Mouse (Mus musculus) megakaryocyte-erythroid progenitor cell, adult 5-6 weeks (primary cell): ENCODE measurements around the gene Negr1. TPM values are rescaled to one million over a fixed set of nuclear protein-coding genes. Genes with fewer than 3 reads are reported as not detected.
"Not testable (repeated sequence)": the region's sequence is repeated elsewhere in the genome, so short reads cannot be mapped to it uniquely, and the experiment has no call there.

Experiments used
- ATAC-seq: replicated peaks from 2 replicates; pipeline ENCODE4 v1.8.0; 2016; ENCODE audit warnings: mild to moderate bottlenecking, inconsistent platforms; ENCODE audit not compliant: severe bottlenecking, poor library complexity, low FRiP score, low TSS enrichment
- total RNA-seq, 2 experiments: library from RNA; stranded (forward) in 1 of 2; stranded (reverse) in 1 of 2; fragments of 200-1000, 215-1000 nt in 1 of 2; fragments of >200 nt in 1 of 2; fragmentation: Nextera tagmentation in 1 of 2; gene quantifications; 2 replicates each; pipeline ENCODE4 v1.2.3; 2014 to 2017

Negr1 gene
- total RNA-seq, 2 experiments from 2014 or later = not detected

DNA sequence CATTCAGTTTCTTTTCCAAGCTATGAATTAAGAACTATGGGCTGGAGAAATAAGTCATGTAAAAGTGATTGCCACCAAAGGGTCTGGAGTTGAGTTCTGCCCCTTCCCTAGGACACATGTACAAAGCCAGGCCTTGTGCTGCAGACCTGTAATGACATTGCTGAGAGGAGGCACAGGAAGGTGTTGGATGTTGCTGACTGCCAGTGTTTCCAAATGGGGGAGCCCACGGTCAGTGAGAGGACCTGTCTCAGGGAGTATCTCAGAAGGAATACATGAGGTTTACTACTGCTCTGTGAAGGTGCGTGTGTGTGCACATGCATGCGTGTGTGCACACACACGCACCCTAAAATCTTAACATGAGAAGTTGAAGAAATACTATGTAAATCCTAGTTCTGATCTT lies 393.5 kb downstream of the Negr1 start:
- ATAC-seq = no peak

- no peak for ATAC-seq
Observed at GRCm38 (mm10) chr3:156958640-156959039, 397.0 kb downstream of the Negr1 start.

DNA sequence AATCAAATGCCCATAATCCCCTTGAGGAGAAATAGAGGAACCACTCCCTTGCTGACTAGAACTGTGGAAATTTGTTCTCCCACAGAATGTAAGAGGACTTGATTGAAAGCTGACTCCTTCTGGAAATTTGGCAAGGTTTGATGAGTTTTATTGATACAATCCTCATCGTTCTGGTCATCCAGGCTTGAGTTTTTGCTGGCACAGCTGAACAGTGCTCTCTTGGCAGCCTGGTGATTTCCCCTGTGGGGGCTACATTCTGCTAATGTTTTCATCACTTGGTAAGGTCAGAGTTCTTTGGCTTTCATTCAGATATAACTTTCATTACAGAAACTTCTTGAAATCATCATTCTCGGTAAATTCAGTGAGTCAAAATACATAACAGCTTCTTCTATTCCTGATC lies 407.2 kb downstream of the Negr1 start:
- ATAC-seq = no peak

- ATAC-seq = no peak
Observed at GRCm38 (mm10) chr3:156971104-156971503, 409.5 kb downstream of the Negr1 start.

DNA sequence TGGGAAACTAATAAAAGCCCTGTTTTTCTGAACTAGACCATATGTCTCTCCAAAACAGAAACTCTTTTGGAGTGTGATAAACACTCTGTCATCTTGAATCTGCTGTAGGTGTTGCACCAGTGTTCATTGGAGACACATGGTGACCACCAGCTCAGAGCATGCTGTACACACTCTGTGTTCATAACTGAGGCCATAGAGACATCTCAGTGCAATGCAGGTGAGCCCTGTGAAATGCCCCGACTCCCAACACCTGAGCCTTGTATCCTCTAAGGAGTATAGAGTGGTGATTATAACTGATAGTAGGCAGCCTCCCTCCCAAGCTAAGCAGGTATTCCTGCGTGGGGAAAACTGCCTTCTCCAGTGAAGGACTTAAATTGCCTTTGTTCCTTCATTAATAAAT lies 415.2 kb downstream of the Negr1 start:
- no peak for ATAC-seq

- ATAC-seq = no peak
Observed at GRCm38 (mm10) chr3:156980042-156980716, 418.6 kb downstream of the Negr1 start.

DNA sequence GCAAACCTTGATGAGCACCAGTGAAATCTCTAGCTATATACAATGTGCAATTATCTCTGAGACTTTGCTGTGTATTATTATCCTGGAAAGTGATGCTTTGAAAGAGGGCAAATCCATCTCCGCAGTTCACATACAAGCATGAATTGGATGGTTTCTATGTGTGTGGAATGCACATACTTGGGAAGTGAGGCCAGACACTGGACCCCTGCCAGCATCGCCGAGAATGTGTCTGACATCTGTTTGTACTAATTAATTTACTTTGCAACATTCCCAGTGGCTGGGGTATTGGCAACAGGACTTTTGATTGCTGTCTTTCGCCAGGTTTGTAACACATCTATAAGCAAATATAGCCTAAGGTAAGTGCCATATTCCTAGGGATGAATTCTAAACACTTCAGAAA lies 420.5 kb downstream of the Negr1 start:
- ATAC-seq = no peak

DNA sequence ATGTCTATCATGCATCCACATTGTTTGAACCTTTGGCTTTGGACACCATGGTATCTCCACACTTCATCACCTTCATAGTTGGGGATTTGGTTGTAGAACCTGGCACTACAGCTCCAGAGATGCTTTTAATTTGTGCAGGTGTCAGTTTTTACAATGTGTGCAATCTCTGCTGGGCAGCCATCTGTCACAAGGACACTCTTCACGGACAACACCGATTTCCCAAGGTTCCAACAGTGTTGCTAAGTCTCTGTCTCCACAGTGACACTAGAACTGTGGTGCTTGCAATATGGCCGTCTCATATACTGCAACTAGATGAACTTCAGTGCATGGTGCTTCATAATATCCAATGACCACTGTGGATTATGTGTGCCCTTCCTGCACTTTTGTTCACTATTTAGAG lies 425.5 kb downstream of the Negr1 start:
- ATAC-seq = no peak

- ATAC-seq = no peak
Observed at GRCm38 (mm10) chr3:156992171-156992570, 430.6 kb downstream of the Negr1 start.

GRCm38 (mm10) chr3:156992811-156993210 lies 431.2 kb downstream of the Negr1 start:
- no peak for ATAC-seq

DNA sequence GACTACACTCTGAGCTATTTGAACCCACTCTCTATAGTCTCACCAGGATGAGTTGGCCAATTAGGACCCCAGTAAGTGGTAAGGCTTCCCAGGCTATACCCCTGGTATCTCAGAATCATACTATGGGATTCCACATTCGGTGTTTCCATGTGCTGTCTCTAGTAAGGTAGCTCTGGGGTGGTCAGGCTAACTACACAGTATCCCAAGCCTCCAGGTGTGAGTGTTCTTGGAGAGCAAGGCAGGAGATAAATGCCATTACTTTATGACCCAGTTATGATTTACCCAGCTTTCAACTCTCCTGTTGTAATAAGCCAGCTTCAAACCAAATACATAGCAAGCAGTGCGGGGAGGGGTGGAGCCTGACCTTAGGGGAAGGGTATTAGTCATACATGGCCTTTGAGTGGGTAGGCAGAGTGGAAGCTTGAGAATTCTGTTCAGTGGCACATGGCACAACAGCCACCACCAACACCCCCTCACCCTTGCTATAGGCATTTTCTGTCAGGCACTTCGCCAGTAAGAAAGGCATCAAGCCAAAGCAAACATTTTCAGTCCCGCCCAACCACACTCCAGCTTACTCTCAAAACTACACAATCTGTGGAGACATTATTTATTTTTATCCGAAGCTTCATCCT lies 437.7 kb downstream of the Negr1 start:
- no peak for ATAC-seq

DNA sequence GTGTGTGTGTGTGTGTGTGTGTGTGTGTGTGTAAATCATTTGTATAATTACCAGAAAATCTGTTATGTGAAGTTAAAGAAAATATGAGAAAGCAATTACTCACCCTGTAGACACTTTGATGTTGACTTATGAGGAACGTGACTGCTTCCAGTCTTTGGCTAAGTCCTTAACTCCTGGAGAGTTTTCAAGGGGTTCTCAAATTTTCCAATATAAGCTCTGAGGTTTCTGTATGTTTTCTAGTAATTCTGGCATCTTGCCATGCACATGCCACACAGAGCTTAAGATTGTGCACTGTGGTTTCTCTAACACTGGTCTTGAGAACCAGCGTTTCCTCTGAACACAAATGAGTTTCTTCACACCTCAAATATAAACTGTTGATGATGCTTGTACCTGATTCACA lies 460.0 kb downstream of the Negr1 start:
- ATAC-seq = no peak

GRCm38 (mm10) chr3:157024580-157024979 lies 463.0 kb downstream of the Negr1 start:
- no peak for ATAC-seq

- ATAC-seq = no peak
Observed at GRCm38 (mm10) chr3:157031513-157032142, 470.0 kb downstream of the Negr1 start.

DNA sequence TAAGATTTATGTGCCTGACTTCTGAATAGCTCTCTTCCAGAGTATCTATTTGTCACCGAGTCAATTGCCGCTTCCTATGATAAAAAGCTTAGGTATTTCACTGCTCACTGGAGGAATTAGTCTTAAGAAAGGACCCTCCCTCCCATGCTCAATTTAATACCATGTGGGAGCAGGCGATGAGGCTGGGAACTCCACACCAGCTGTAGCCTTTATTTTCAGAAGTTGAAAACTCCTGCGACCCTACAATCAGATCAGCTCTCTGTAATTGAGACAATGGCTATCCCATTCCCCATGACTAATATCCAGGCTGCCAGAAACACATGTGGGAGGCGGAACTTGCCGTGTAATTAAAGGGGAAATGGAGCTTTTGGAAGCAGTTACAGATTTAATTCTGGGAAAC lies 474.4 kb downstream of the Negr1 start:
- no peak for ATAC-seq

DNA sequence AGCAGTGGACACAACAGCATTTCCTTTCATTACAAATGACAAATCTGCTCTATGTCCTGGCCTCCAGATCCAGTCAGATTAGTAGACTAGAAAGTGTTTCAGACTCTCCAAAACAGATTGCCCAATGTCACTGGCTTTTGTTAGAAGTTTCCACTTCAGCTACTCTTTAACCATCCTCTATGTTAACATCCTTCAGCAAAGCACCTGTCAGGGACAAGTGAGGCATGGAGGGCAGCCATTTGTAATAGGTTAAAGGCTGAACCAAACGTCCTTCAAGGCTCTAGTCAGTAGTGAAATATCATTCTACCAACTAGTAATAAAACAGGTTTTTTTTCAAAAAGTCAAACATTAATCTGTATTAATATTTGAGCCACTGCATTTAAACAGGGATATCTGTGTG lies 475.0 kb downstream of the Negr1 start:
- ATAC-seq = no peak

- no peak for ATAC-seq
Observed at GRCm38 (mm10) chr3:157040619-157041018, 479.0 kb downstream of the Negr1 start.

DNA sequence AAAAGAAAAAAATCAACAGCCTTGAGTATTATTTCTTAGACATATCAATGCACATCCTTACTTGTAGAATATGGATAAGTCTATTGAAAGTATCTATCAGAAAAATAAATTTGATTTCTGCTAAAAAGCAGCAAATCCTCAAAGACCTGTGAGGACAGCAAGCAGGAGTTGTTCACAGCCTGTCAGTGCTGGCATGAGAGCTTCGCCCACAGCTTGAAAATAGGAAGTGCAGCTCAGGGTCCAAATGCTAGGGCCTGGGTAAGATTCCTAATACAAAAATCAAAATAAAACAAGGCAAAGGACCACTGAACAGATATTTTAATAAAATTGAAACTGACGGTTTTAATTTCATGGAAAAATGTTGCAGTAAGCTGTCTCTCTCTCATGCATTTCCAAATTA lies 483.0 kb downstream of the Negr1 start:
- no peak for ATAC-seq

- not testable (repeated sequence) for ATAC-seq
Observed at GRCm38 (mm10) chr3:157064438-157064837, 502.8 kb downstream of the Negr1 start.

DNA sequence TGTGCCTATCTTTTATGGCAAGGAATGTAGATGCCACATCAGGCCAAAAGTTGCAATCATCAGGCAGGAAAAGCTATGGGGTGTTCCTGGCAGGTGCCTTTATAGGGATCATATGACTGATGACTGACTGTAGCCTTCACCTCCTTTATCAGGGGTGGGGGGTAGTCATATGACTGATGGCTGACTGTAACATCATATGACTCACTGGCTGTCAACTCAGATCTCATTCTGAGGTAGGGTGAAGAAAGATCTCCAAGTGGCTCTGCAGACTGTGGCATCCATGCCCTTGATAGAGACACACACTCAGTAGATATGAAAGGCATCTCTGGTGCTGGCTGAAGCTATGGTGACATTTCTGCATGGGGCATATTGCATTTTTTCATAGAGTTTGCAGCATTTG lies 504.7 kb downstream of the Negr1 start:
- ATAC-seq = no peak
